32 mouse cellular contexts compared by ENCODE assay signal in genomic region chr1:120018900-120019299, GRCm38 (mm10). TPM values are rescaled to one million over a fixed set of nuclear protein-coding genes. Genes with fewer than 3 reads are reported as not detected.
A peak's percentile ranks its signal among the peaks of the same experiment; 100 is the strongest.
DNase-seq lines count a peak whose midpoint lies in the region; ATAC-seq and TF ChIP-seq lines count a peak whose summit lies in the region.
"Had no signal": no experiment of that assay in that cellular context is flagged by ENCODE, and none has a peak within 500 bp of the region (broad histone marks: within the 10 kb centered on the region; RNA-seq: fewer than 3 reads in every experiment).

No protein-coding gene starts in this region.

- no peak overlapping the region for H3K27ac ChIP-seq in kidney, postnatal 0 days
- H3K27ac ChIP-seq in midbrain, postnatal 0 days (ENCODE audit: low read depth, low read length), result no peak overlapping the region
- no peak overlapping the region for H3K27ac ChIP-seq in midbrain, embryonic 14.5 days (replicated peaks; ENCODE audit: low read depth, low read length)
- no peak overlapping the region for H3K27ac ChIP-seq in ES-Bruce4 (ENCODE audit: insufficient read depth, low read length)
- H3K27ac ChIP-seq in stomach, postnatal 0 days (replicated peaks), result no peak overlapping the region
- H3K27ac ChIP-seq: forebrain, embryonic 15.5 days; heart, embryonic 10.5 days; heart, embryonic 15.5 days; hindbrain, embryonic 12.5 days; liver, embryonic 12.5 days; macrophage; neural tube, embryonic 12.5 days had no signal

- H3K4me3 ChIP-seq in kidney, postnatal 0 days (replicated peaks; ENCODE audit: low read depth, low read length), result no peak overlapping the region
- no peak overlapping the region for H3K4me3 ChIP-seq in midbrain, postnatal 0 days (ENCODE audit: low read depth, low read length)
- no peak overlapping the region for H3K4me3 ChIP-seq in midbrain, embryonic 14.5 days (replicated peaks; ENCODE audit: low read depth, low read length)
- H3K4me3 ChIP-seq in ES-Bruce4 (ENCODE audit: low read depth, low read length), result no peak overlapping the region
- H3K4me3 ChIP-seq in stomach, postnatal 0 days (ENCODE audit: low read depth, low read length), result no peak overlapping the region
- H3K4me3 ChIP-seq: forebrain, embryonic 15.5 days; heart, embryonic 10.5 days; heart, embryonic 15.5 days; hindbrain, embryonic 12.5 days; liver, embryonic 12.5 days; neural tube, embryonic 12.5 days had no signal

- H3K4me2 ChIP-seq in kidney, postnatal 0 days (ENCODE audit: low read length), result no peak overlapping the region
- H3K4me2 ChIP-seq in midbrain, postnatal 0 days (ENCODE audit: low read depth, low read length, poor library complexity, severe bottlenecking), result no peak overlapping the region
- no peak overlapping the region for H3K4me2 ChIP-seq in midbrain, embryonic 14.5 days (ENCODE audit: low read length)
- H3K4me2 ChIP-seq in stomach, postnatal 0 days (replicated peaks; ENCODE audit: low read depth), result no peak overlapping the region
- H3K4me2 ChIP-seq: forebrain, embryonic 15.5 days; heart, embryonic 15.5 days; hindbrain, embryonic 12.5 days; liver, embryonic 12.5 days; neural tube, embryonic 12.5 days had no signal

- TF ChIP-seq POLR2A in ES-Bruce4 (IDR thresholded peaks at IDR 0.05; ENCODE audit: insufficient read depth, low read length), result no peak

- no peak for TF ChIP-seq EP300 in ES-Bruce4 (IDR thresholded peaks at IDR 0.05; ENCODE audit: insufficient read depth, low read depth, low read length)
- no peak for TF ChIP-seq EP300 in stomach, postnatal 0 days (optimal IDR thresholded peaks at IDR 0.05)

- no peaks in the 10 kb centered on the region; the same call in 1 of the 2 replicates for H3K4me1 ChIP-seq in kidney, postnatal 0 days (replicated peaks; ENCODE audit: insufficient read depth, low read length)
- H3K4me1 ChIP-seq in midbrain, postnatal 0 days (ENCODE audit: insufficient read depth, low read length), result no peaks in the 10 kb centered on the region
- no peaks in the 10 kb centered on the region for H3K4me1 ChIP-seq in midbrain, embryonic 14.5 days (ENCODE audit: control insufficient read depth, insufficient read depth, low read length)
- no peaks in the 10 kb centered on the region for H3K4me1 ChIP-seq in ES-Bruce4 (ENCODE audit: control insufficient read depth, insufficient read depth, low read length)
- H3K4me1 ChIP-seq in stomach, postnatal 0 days (replicated peaks; ENCODE audit: control insufficient read depth, insufficient read depth), result no peaks in the 10 kb centered on the region
- H3K4me1 ChIP-seq: forebrain, embryonic 15.5 days; heart, embryonic 15.5 days; hindbrain, embryonic 12.5 days; liver, embryonic 12.5 days; neural tube, embryonic 12.5 days had no signal

- 0 out of 2 replicates have a peak, but pooled peaks have one; percentile 25 for TF ChIP-seq CTCF in kidney, postnatal 0 days (IDR thresholded peaks at IDR 0.05; ENCODE audit: low read depth)
- peak; percentile 27; the same call in 1 of the 2 replicates for TF ChIP-seq CTCF in midbrain, postnatal 0 days (IDR thresholded peaks at IDR 0.05)
- peak; percentile 3 for TF ChIP-seq CTCF in ES-Bruce4 (IDR thresholded peaks at IDR 0.05; ENCODE audit: low read depth, low read length)
- peak; percentile 24; the same call in 1 of the 2 replicates for TF ChIP-seq CTCF in stomach, postnatal 0 days (IDR thresholded peaks at IDR 0.05; ENCODE audit: low read depth)

- no peaks in the 10 kb centered on the region for H3K27me3 ChIP-seq in kidney, postnatal 0 days (ENCODE audit: insufficient read depth, low read length)
- H3K27me3 ChIP-seq in midbrain, postnatal 0 days (ENCODE audit: insufficient read depth, low read length), result no peaks in the 10 kb centered on the region; the same call in 1 of the 2 replicates
- no peaks in the 10 kb centered on the region for H3K27me3 ChIP-seq in midbrain, embryonic 14.5 days (ENCODE audit: control insufficient read depth, insufficient read depth, low read length)
- H3K27me3 ChIP-seq in ES-Bruce4 (ENCODE audit: control insufficient read depth, insufficient read depth, low read length, poor library complexity, severe bottlenecking), result no peaks in the 10 kb centered on the region
- no peaks in the 10 kb centered on the region for H3K27me3 ChIP-seq in stomach, postnatal 0 days (ENCODE audit: control insufficient read depth, insufficient read depth, low read length)
- H3K27me3 ChIP-seq: forebrain, embryonic 15.5 days; heart, embryonic 15.5 days; hindbrain, embryonic 12.5 days; neural tube, embryonic 12.5 days had no signal

- no peak for ATAC-seq in kidney, postnatal 0 days (replicated peaks; ENCODE audit: low FRiP score, low read depth)
- ATAC-seq in midbrain, postnatal 0 days (ENCODE audit: low FRiP score), result no peak
- ATAC-seq in midbrain, embryonic 14.5 days (ENCODE audit: low FRiP score, low TSS enrichment), result no peak
- ATAC-seq in stomach, postnatal 0 days (ENCODE audit: low FRiP score, low TSS enrichment), result no peak
- ATAC-seq: forebrain, embryonic 15.5 days; liver, embryonic 12.5 days; liver, postnatal 0 days; lung, postnatal 0 days had no signal

- no peaks in the 10 kb centered on the region for H3K36me3 ChIP-seq in kidney, postnatal 0 days (ENCODE audit: insufficient read depth, low read length)
- H3K36me3 ChIP-seq in midbrain, postnatal 0 days (ENCODE audit: insufficient read depth, low read length), result no peaks in the 10 kb centered on the region
- H3K36me3 ChIP-seq in midbrain, embryonic 14.5 days (ENCODE audit: control insufficient read depth, insufficient read depth, low read length), result no peaks in the 10 kb centered on the region
- H3K36me3 ChIP-seq in ES-Bruce4 (ENCODE audit: control insufficient read depth, insufficient read depth, low read length, poor library complexity, severe bottlenecking), result no peaks in the 10 kb centered on the region
- H3K36me3 ChIP-seq in stomach, postnatal 0 days (ENCODE audit: control insufficient read depth, insufficient read depth, low read length), result no peaks in the 10 kb centered on the region
- H3K36me3 ChIP-seq: forebrain, embryonic 15.5 days; heart, embryonic 10.5 days; heart, embryonic 15.5 days; hindbrain, embryonic 12.5 days; liver, embryonic 12.5 days; neural tube, embryonic 12.5 days had no signal

- no peak for DNase-seq in kidney, postnatal 0 days (ENCODE audit: low spot score)
- no peak for DNase-seq in kidney, postnatal 25 days
- no peak for DNase-seq in midbrain, postnatal 0 days (ENCODE audit: low spot score)
- DNase-seq in midbrain, embryonic 14.5 days, result no peak
- no peak for DNase-seq in stomach, postnatal 0 days (ENCODE audit: low spot score)
- no peak for DNase-seq in spleen, postnatal 36 days (ENCODE audit: low spot score in 2 of 2)
- DNase-seq: adrenal gland, adult 8-10 months; cerebellum, adult 9-10 months; cerebellum, postnatal 36 days; gastrocnemius, postnatal 25 days; heart, adult 11 months; heart, postnatal 36 days; kidney, adult 18-20 months; layer of hippocampus, postnatal 36 days; left cerebral cortex, postnatal 4 days; liver, postnatal 0 days; thymus, postnatal 25 days had no signal

- H3K9ac ChIP-seq in kidney, postnatal 0 days (ENCODE audit: low read depth, low read length), result no peak overlapping the region
- no peak overlapping the region for H3K9ac ChIP-seq in midbrain, postnatal 0 days (replicated peaks; ENCODE audit: low read length, poor library complexity, severe bottlenecking)
- H3K9ac ChIP-seq in midbrain, embryonic 14.5 days (replicated peaks; ENCODE audit: low read length), result no peak overlapping the region
- H3K9ac ChIP-seq in ES-Bruce4 (ENCODE audit: low read depth, poor library complexity, severe bottlenecking), result no peak overlapping the region
- H3K9ac ChIP-seq in stomach, postnatal 0 days (ENCODE audit: low read length), result no peak overlapping the region
- H3K9ac ChIP-seq: forebrain, embryonic 15.5 days; heart, embryonic 15.5 days; hindbrain, embryonic 12.5 days; liver, embryonic 12.5 days; liver, postnatal 0 days; neural tube, embryonic 12.5 days had no signal

- no peaks in the 10 kb centered on the region for H3K9me3 ChIP-seq in kidney, postnatal 0 days (replicated peaks; ENCODE audit: low read length)
- H3K9me3 ChIP-seq in midbrain, postnatal 0 days (ENCODE audit: low read length), result no peaks in the 10 kb centered on the region
- no peaks in the 10 kb centered on the region for H3K9me3 ChIP-seq in midbrain, embryonic 14.5 days (ENCODE audit: control insufficient read depth, low read length)
- H3K9me3 ChIP-seq in ES-Bruce4 (replicated peaks; ENCODE audit: control insufficient read depth, insufficient read depth, low read length, poor library complexity, severe bottlenecking), result no peaks in the 10 kb centered on the region
- H3K9me3 ChIP-seq in stomach, postnatal 0 days (ENCODE audit: control insufficient read depth, low read length), result no peaks in the 10 kb centered on the region
- H3K9me3 ChIP-seq: forebrain, embryonic 15.5 days; heart, embryonic 10.5 days; heart, embryonic 15.5 days; hindbrain, embryonic 12.5 days; liver, embryonic 12.5 days; neural tube, embryonic 12.5 days had no signal

- 57% methylated on average over 3 of the region's 3 CpGs for WGBS in kidney, postnatal 0 days
- WGBS in midbrain, postnatal 0 days, result 41% methylated on average over 3 of the region's 3 CpGs
- 34% methylated on average over 3 of the region's 3 CpGs for WGBS in midbrain, embryonic 14.5 days
- WGBS in stomach, postnatal 0 days, result 66% methylated on average over 3 of the region's 3 CpGs

RNA-seq across cellular contexts. Expression of gene Sctr, which starts 12.2 kb away (rescaled TPM):
- polyA plus RNA-seq in kidney, postnatal 0 days (2015; fragmentation: Nextera tagmentation; extraction: Ambion mirVana), result 0.63 and 0.75 TPM in 2 replicates
- 0.66 and 1.6 TPM in 2 replicates for total RNA-seq in midbrain, postnatal 0 days (2014; rRNA removed)
- 1.00 and 1.0 TPM in 2 replicates for polyA plus RNA-seq in midbrain, postnatal 0 days (2015; fragmentation: Nextera tagmentation; extraction: Ambion mirVana)
- 0.38 and 0.53 TPM in 2 replicates for polyA plus RNA-seq in midbrain, embryonic 14.5 days (2014; fragmentation: Nextera tagmentation; extraction: Ambion mirVana)
- polyA plus RNA-seq in ES-Bruce4 (2011; ENCODE audit: insufficient read depth, insufficient read length, low read depth, missing spikeins), result not detected in 2 replicates
- polyA plus RNA-seq in stomach, postnatal 0 days (2015; fragmentation: Nextera tagmentation; extraction: Ambion mirVana), result 3.0 and 4.6 TPM in 2 replicates
- total RNA-seq: heart, postnatal 36 days; megakaryocyte-erythroid progenitor cell, adult 5-6 weeks had no signal
- polyA plus RNA-seq: embryonic facial prominence, embryonic 11.5 days; heart, embryonic 10.5 days; heart, embryonic 15.5 days; liver, embryonic 12.5 days; macrophage had no signal

RNA-seq across cellular contexts. Expression of gene Cfap221, which starts 21.9 kb away (rescaled TPM):
- not detected in 2 replicates for polyA plus RNA-seq in kidney, postnatal 0 days (2015; fragmentation: Nextera tagmentation; extraction: Ambion mirVana)
- total RNA-seq in midbrain, postnatal 0 days (2014; rRNA removed), result 0.55 TPM in 1 of 2 replicates, not detected in the other
- 0.13 and 0.63 TPM in 2 replicates for polyA plus RNA-seq in midbrain, postnatal 0 days (2015; fragmentation: Nextera tagmentation; extraction: Ambion mirVana)
- 0.37 TPM in 1 of 2 replicates, not detected in the other for polyA plus RNA-seq in midbrain, embryonic 14.5 days (2014; fragmentation: Nextera tagmentation; extraction: Ambion mirVana)
- not detected in 2 replicates for polyA plus RNA-seq in ES-Bruce4 (2011; ENCODE audit: insufficient read depth, insufficient read length, low read depth, missing spikeins)
- 0.07 and 0.11 TPM in 2 replicates for polyA plus RNA-seq in stomach, postnatal 0 days (2015; fragmentation: Nextera tagmentation; extraction: Ambion mirVana)
- total RNA-seq: gastrocnemius, adult 18-20 months; gastrocnemius, postnatal 25 days; heart, postnatal 36 days; megakaryocyte-erythroid progenitor cell, adult 5-6 weeks had no signal
- polyA plus RNA-seq: C2C12; embryonic facial prominence, embryonic 11.5 days; heart, embryonic 10.5 days; large intestine, adult 2 months; liver, embryonic 12.5 days; liver, postnatal 0 days; macrophage; neural tube, embryonic 12.5 days; stomach, embryonic 14.5 days had no signal

RNA-seq across cellular contexts. Expression of gene Tmem37, which starts 55.0 kb away (rescaled TPM):
- polyA plus RNA-seq in kidney, postnatal 0 days (2015; fragmentation: Nextera tagmentation; extraction: Ambion mirVana), result 166 and 180 TPM in 2 replicates
- total RNA-seq in midbrain, postnatal 0 days (2014; rRNA removed), result 2.7 and 4.0 TPM in 2 replicates
- polyA plus RNA-seq in midbrain, postnatal 0 days (2015; fragmentation: Nextera tagmentation; extraction: Ambion mirVana), result 6.9 and 7.5 TPM in 2 replicates
- 3.1 and 7.4 TPM in 2 replicates for polyA plus RNA-seq in midbrain, embryonic 14.5 days (2014; fragmentation: Nextera tagmentation; extraction: Ambion mirVana)
- polyA plus RNA-seq in ES-Bruce4 (2011; ENCODE audit: insufficient read depth, insufficient read length, low read depth, missing spikeins), result 15.5 and 17.8 TPM in 2 replicates
- 7.8 and 8.8 TPM in 2 replicates for polyA plus RNA-seq in stomach, postnatal 0 days (2015; fragmentation: Nextera tagmentation; extraction: Ambion mirVana)
- total RNA-seq: megakaryocyte-erythroid progenitor cell, adult 5-6 weeks had no signal
